Mouse (Mus musculus): ENCODE measurements at regions not wholly inside any gene's neighbourhood (a gene's known extent, or its start where the extent isn't known, plus 50 kb on each side); places are given as distances from the start of the nearest gene placed in this dataset.

GRCm38 (mm10) chr3:105280971-105281370 lies 171.2 kb upstream of the Kcnd3 start:
- TF ChIP-seq CTCF (IDR thresholded peaks at IDR 0.05; ENCODE audit: low read depth) (no peak), EP300 (IDR thresholded peaks at IDR 0.05; ENCODE audit: low read depth) (no peak)

All from liver, postnatal 0 days (tissue).